Mouse (Mus musculus) left cerebral cortex, adult 9 months (tissue): ENCODE measurements at regions not wholly inside any gene's neighbourhood (a gene's known extent, or its start where the extent isn't known, plus 50 kb on each side); places are given as distances from the start of the nearest gene placed in this dataset.
"Not testable (repeated sequence)": the region's sequence is repeated elsewhere in the genome, so short reads cannot be mapped to it uniquely, and the experiment has no call there.

Source experiments
- DNase-seq, 2 experiments: peaks; one replicate each; pipeline ENCODE4 v3.0.0; 2022; ENCODE audit warnings: low spot score in 2 of 2

GRCm38 (mm10) chr2:171592315-171592714, 451.0 kb downstream of the Cbln4 start:
- no peak for DNase-seq

- DNase-seq: no peak
Observed at GRCm38 (mm10) chr2:171588158-171588557, 455.1 kb downstream of the Cbln4 start.

- DNase-seq: peak in 1 of 2 experiments; percentile 17
Observed at GRCm38 (mm10) chr2:171587635-171588034, 455.6 kb downstream of the Cbln4 start.

DNA sequence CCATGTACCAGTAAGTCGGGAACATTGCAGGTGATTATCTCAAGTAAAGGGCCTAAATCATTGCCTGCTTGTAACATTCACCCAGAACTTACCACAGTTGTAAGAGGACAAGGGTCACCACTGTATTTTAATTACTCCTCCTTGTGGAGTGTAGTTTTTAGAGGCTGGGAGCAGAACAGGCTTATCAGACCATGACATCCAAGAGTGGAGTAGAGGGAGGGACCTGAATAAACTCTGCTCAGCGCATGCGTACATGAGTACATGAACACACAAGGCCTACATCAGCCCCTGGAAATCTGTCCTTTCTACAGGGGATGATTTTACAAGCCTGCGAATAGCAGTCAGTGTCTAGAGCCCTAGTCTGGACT, 456.4 kb downstream of the Cbln4 start:
- no peak for DNase-seq

GRCm38 (mm10) chr2:171586217-171586852, 456.9 kb downstream of the Cbln4 start:
- DNase-seq: peak in 1 of 2 experiments; percentile 48

DNA sequence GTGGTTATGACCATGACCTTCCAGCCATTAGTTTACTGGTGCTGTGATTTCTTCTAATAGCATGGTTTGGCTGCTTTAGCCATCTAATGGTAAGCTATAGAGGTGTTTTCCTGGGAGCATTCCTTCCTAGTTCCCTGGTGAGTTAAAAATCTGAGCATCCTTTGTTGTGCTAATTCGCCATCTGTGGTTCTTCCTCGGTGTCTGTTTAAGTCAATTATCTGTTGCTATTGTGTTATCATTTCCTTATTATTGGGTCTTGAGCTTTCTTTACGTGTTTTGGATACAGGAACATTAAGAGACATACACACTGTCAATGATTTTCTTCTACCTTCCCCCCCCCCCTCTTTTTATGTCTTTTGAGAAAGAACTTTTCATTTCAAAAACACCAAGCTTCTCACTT, 468.9 kb downstream of the Cbln4 start:
- no peak for DNase-seq

- DNase-seq: no peak
Observed at GRCm38 (mm10) chr2:171562656-171563055, 480.6 kb downstream of the Cbln4 start.

GRCm38 (mm10) chr2:171542768-171543167, 500.5 kb downstream of the Cbln4 start:
- not testable (repeated sequence) for DNase-seq

DNA sequence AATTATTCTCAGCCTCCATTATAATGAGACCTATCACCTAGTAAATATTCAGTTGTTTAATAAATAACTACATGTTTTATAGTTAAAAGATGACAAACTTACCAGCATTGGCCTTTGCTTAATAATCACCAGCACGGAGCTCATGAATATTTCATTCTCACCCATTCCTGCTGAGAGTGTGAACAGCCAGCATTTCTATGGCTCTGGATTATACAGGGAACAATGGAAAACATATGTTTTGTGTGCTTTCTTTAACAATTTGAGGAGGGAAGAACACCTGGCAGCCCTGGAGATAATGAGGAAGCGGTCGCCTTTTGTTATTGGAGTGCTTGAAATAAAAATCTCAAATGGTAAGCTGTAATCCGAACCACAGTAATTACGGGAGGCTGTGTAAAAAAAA, 528.4 kb downstream of the Cbln4 start:
- no peak for DNase-seq

- DNase-seq: no peak
Observed at GRCm38 (mm10) chr2:171496620-171497019, 546.6 kb downstream of the Cbln4 start.

DNA sequence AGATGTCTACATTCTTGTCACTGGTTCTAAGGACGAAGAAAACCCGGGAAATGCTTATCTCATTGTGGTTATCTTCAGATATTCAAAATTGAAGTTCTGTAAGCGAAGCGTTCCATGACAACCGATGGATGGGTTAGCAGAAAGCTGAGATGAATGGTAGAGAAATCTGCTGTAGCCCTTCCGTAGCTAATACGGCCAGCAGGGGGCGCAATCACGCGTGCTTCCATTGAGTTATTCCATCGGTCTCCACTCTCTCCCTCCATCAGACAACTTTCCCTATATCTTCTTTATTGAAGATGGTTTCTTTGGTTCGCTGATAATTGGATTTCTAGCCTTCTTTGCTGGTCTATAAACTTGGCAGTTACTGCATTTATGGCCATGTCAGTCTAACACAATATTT, 549.5 kb downstream of the Cbln4 start:
- DNase-seq: peak in 1 of 2 experiments; percentile 56

GRCm38 (mm10) chr2:171487284-171487683, 556.0 kb downstream of the Cbln4 start:
- peak; percentile 2 to 19 for DNase-seq

- DNase-seq: no peak
Observed at GRCm38 (mm10) chr2:171453241-171453640, 590.0 kb downstream of the Cbln4 start.

DNA sequence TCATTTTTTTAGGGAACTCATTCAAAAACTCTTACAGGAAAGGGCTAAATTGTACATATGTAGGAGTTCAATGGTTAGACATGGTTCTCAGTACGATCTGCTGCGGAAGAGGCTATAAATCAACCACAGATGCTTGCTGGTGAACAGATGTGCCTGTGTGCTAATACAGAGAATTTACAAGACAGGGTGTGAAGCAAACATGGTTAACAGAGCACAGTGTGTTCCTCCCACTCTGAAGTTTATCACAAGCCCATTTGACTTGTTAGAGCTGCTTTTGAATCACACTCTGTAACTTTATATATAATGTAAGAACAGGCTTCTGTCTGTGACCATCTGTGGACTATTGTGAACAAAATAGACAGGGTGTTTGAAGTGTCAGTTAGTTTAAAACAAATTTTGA, 637.2 kb downstream of the Cbln4 start:
- no peak for DNase-seq

DNA sequence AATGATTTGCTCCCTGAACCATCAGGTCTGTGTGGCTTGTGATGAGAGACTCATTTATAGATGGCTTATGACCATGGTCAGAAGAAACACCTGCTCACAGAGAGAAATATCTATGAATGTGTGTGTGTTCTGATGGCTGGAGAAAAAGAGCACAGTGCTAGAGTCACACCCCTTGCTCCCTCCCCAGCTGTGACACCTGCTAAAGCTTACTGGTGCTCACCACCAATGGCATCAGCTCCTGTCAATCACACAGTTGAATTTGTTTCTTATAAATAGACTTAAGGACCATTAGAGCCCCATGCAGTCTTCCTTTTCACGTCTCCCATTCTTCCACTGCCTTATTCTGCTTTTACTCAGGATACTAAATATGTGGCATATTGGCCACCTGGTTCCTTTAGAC, 654.3 kb downstream of the Cbln4 start:
- no peak for DNase-seq

DNA sequence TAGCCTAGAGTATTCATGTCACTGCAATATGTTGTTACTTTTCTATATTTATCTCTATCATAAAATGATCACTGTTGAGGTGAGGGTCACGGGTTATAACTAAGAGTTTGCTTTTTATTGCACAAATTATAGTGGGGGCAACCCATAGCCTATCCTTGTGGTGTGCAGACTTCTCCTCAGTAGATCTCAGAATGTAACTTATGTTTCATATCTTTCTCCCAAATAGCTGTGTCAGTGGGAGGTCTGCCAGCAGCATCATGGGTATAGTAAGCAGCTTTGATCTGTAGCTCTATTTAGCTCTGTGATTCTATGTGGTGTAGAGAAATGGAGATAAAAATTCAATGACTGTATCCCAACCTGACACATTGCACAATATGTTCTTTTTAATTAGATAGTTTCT, 641.9 kb downstream of the Dok5 start:
- no peak for DNase-seq

GRCm38 (mm10) chr2:171373016-171373415, 641.4 kb downstream of the Dok5 start:
- DNase-seq: no peak

GRCm38 (mm10) chr2:171371751-171372150, 640.1 kb downstream of the Dok5 start:
- DNase-seq: no peak

DNA sequence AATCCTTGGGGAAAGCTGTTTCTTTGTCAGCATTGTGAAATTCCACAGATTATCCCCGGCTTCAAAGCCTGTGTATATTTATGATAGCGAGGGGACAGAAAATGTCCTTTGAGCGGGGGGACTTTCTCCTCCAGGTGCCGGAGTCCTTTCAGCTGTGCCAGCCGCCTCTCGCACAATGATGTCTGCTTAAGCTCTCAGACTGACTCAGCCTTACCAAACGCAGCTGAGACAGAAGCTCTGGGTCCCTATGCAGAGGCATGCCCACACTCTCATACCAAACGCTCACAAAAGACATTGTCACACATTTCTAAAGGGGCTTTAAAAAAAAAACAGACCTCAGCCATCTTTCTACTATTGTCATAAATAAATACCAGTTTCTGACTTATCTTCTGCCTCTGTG, 633.9 kb downstream of the Dok5 start:
- peak in 1 of 2 experiments; percentile 3 for DNase-seq

DNA sequence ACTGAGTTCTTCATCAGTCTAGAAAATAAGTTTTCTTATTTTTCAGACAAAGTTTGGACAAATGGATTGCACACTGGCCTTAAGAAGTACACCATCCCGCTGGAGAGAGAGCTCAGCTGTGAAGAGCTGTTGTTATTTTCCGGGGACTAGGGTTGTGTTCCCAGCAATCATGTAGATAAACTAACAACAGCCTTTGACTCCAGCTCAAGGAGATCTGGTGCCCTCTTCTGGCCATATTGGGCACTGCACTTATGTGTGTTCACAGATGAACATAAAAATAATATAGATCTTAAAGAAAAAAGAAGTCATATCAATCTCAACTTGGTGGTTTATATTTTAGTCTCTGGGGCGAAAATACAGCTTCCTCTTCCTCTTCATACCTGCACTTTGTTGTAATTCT, 633.0 kb downstream of the Dok5 start:
- no peak for DNase-seq

DNA sequence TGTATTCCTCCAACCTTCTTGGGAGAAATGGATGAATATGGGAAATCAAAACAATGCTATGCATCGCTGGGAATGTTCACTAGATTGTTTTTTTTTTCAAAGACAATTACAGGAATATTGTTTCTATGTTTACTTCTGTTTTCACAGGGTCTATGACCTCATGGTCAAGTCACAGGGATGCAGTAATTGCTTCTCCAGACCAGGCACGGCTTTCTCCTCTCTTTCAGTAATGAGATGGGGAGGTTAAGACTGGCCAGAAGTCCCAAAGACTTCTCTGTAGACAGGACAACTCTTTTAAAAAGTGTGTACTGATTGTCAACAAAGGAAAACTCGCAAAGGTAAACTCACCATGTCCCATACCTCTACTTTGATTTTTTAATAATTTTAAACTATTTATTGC, 631.8 kb downstream of the Dok5 start:
- no peak for DNase-seq

DNA sequence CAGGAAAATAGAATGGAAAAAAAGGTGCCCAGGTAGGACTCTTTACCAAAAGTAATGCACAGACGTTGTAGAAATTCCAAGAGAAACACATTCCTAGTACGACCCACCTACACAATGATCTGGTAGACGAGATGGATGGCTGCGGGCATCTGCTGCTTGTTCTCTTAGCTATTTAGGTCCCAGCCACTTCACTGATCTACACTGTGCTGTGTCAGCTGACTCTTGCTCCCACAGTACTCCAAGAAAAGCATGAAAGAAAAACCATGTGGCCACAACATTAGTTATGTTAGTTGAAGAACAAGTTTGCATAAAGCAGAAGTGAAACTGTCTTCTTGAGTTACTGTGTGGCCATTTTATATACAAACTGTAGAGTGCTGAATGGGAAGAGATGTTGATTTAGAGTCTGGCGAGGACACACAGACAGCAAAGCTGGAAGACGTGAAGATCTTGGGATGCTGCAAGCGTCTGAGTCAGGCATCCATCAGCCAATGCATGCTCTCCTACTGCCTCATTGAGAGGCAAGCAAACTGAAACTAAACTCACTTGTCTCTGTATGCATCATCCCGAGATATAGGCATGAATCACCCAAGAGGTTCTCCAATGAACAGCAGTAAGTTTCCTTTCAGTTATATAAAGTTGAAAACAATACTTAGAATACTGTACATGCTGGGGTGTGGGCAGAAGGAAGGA, 626.6 kb downstream of the Dok5 start:
- peak in 1 of 2 experiments; percentile 35 for DNase-seq

- no peak for DNase-seq
Observed at GRCm38 (mm10) chr2:171348156-171348555, 616.5 kb downstream of the Dok5 start.
